Mouse (Mus musculus) NIH3T3 (cell line): ENCODE measurements around the gene Gm20671.
"Not testable (repeated sequence)": the region's sequence is repeated elsewhere in the genome, so short reads cannot be mapped to it uniquely, and the experiment has no call there.

Experiments used
- DNase-seq: peaks from one replicate; pipeline ENCODE4 v3.0.0-alpha.2; 2012; ENCODE audit warnings: low read depth

Gene Gm20671

DNA sequence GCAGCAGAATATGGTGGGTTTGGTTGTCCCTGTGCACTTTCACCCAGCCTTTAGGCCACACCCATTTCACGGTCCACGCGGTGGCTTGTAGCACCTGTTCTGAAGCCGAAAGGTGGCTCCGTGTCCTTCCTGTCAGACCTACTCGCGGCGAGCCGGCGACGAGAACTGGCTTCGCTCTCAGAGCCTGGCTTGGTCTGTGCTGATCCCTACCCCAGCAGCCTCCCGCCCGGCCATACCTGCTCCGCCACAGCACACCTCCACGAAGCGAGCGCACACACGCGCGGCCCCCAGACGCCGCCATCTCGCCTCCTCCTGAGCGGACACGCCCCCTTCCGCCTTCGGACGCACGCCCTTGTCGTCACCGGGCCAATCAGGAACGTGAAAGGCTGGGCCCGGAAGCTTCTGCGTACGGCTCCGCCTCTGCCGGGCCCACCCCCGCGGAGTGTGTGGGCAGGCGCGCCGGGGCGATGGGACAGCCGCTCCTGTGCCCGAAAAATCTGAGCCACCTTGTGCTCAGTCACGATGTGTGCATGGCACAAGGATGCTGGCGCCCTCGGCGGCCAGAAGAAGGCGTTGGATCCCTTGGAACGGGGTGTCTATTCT lies 41.5 kb downstream of the Gm20671 start, which contains the start of gene Pisd:
Pisd (minus strand) TSS at position 334 of the 603 bp plus-strand sequence.
- DNase-seq = peak; percentile 95

- DNase-seq = peak; percentile 6
Measured at GRCm38 (mm10) chr5:32784726-32785125, 42.2 kb downstream of the Gm20671 start.

- no peak for DNase-seq
Measured at GRCm38 (mm10) chr5:32781596-32781995, 45.3 kb downstream of the Gm20671 start.

DNA sequence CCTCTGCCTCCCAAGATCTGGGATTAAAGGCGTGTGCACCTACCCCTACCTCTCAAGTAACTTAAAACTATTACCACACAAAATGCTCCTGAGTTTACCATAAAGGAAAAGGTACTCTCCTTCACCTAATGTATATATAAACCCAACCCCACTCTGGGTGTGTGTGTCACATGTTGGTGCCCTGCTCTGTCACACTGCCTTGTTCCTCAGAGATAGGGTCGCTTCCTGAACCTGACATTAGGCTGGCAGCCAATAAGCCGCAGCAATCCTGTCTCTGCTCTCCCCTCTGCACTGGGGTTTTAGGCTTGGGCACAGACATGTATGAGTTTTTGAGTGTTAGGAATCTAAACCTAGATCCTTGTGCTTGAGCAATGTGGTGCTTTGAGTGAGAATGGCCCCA lies 48.7 kb downstream of the Gm20671 start:
- no peak for DNase-seq

- no peak for DNase-seq
Measured at GRCm38 (mm10) chr5:32772361-32772760, 54.5 kb downstream of the Gm20671 start.

DNA sequence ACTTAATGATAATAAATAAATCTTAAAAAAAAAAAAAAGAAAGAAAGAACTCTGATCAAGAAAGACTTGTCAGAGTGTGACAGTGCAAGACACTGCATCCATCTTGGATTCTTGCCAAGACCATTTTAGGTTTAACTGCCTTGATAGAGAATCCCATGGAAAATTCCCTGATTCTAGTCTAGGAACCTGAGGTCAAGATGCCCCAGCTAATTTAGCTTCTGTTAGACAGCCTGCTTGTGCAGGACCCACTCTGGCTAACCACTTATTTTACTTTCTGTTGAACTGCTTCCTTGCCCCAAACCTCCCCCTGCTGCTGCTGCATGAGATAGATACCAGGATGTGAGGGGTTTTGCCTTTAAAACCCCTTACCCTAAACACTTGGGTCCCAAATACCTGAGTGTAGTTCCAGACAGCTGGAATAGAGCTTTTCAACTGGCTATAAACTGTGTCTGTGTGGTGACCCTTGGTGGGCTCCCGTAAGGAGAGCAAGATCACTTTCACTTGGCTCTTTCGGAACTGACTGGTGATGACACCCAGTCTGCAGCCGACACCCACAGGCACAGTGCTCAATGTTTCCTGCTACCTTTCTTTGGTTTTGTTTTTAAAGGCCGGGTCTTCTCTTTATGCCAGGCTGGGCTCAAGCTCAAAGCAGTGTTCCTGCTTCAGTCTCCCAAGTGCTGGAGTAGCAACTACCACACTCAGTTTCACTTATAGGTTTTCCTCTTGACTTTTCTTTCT lies 59.1 kb downstream of the Gm20671 start:
- no peak for DNase-seq

- DNase-seq = no peak
Measured at GRCm38 (mm10) chr5:32767004-32767403, 59.9 kb downstream of the Gm20671 start.

- DNase-seq = peak; percentile 23
Measured at GRCm38 (mm10) chr5:32761566-32762140, 65.3 kb downstream of the Gm20671 start.

DNA sequence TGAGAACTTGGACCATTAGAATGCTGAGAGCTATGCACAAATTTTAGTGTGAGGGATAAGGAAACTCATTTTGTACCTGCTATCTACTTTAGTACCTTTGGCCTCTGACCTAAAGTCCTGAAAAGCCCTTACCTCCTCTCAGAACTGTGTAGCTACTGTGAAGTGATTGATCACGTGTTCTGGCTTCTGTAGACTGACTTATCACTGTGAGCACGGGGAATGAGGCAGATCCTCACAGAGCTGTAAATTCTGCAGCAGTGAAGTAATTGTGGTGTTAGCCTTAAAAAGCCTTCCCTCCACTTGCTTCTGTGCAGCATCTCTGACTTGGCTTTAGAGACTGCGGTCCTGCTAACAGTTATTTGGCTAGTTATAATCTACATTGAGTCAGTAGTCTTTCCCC lies 66.1 kb downstream of the Gm20671 start:
- no peak for DNase-seq

- not testable (repeated sequence) for DNase-seq
Measured at GRCm38 (mm10) chr5:32760352-32760751, 66.6 kb downstream of the Gm20671 start.

DNA sequence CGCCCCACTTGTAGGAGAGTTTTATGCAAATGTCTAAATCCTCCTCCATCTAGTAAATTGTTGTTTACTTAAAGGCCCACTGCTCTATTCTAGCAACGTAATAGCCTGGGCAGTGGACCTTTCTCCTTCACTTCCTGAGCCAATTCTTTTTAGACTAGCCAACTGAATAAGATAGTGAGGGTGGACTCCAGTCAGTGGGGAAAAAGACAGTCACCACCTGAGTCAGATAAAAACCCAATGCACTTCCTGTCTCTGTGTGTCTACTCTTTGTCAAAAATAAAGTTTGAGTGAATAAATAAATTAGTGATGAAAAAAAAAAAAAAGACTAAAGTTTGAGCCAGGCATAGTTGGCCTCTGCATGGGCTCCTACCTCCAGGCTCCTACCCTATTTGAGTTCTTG lies 67.2 kb downstream of the Gm20671 start:
- DNase-seq = no peak

GRCm38 (mm10) chr5:32756141-32756540 lies 70.8 kb downstream of the Gm20671 start:
- no peak for DNase-seq

GRCm38 (mm10) chr5:32751736-32752135 lies 75.2 kb downstream of the Gm20671 start:
- DNase-seq = no peak

- DNase-seq = no peak
Measured at GRCm38 (mm10) chr5:32748936-32749335, 78.0 kb downstream of the Gm20671 start.

GRCm38 (mm10) chr5:32747650-32748375 lies 79.1 kb downstream of the Gm20671 start:
- DNase-seq = peak; percentile 88

DNA sequence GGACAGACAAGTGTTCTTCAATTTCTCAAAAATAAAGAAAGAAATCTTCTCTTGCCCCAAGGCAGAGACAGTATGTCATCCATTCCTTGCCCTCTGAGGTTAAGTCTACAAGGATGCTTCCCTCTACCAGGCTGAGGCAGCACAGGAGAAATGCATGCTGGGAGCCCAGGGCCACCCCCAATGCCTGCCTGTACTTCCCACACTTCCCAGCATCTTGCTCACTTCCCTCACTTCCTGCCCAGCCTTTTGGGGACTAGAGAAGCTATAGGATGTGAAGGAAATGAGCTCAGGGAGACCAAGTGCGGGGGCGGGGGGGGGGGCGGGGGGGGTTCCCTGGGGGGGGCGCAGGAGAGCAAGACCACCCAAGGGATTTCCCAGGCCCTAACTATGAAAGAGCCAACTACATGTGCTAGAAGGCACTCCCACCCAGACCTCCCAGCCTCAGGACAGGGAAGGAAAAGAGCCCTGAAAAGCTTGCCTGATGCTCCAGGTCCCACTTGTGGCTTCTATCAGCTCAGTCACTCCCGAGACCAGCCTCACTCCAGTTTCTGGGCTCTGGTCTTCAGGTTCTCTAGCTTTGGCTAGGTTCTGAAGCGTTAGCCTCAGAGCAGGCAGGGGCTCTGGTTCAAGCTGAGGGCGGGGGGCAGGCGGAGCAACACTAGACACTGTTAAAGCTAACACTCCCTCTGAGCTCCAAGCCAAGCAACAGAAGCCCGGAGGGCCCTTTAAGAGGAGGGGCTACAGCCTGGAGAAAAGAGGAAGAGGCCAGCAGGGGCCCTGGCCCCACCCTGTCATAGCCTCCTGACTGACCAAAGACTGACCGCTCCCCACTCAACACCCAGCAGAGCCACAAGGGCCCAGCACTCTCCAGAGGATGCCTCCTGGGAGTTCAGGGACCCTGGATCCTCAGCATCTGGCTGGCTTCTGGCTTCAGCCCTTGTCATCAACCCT lies 80.9 kb downstream of the Gm20671 start:
- peak; percentile 91 for DNase-seq

- DNase-seq = no peak
Measured at GRCm38 (mm10) chr5:32742149-32742548, 84.8 kb downstream of the Gm20671 start.

- DNase-seq = not testable (repeated sequence)
Measured at GRCm38 (mm10) chr5:32741377-32741776, 85.5 kb downstream of the Gm20671 start.

- DNase-seq = not testable (repeated sequence)
Measured at GRCm38 (mm10) chr5:32740850-32741249, 86.1 kb downstream of the Gm20671 start.

DNA sequence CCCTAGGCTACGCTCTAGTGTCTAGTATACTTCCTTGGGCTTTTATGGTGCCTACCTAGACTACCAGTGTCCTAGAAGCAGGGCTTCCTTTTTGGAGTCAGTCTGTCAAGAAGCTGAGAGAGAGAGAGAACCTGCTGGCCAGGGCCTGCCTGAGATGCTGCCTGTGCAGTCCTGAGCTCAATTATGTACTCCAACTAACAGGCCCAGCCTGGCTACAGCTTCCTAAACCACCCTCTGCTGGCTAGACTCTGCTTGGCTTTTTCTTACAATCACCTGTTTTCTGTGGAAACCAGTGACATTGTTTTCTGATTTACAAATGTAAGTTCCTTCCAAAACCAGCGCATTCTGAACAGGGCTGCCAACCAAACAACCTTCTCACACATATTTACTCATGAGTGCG lies 86.8 kb downstream of the Gm20671 start:
- no peak for DNase-seq

GRCm38 (mm10) chr5:32736770-32737169 lies 90.1 kb downstream of the Gm20671 start:
- not testable (repeated sequence) for DNase-seq
